Mouse (Mus musculus) adrenal gland (tissue): ENCODE data around the gene Olfr201.
"Not testable (repeated sequence)": the region's sequence is repeated elsewhere in the genome, so short reads cannot be mapped to it uniquely, and the experiment has no call there.

Source experiments
- intact Hi-C: fragments of 180-260 bp; cut with DNase I; formaldehyde crosslinking; loops from one replicate; pipeline ENCODE4 v1.15.1; 2025
- long read RNA-seq, 2 experiments: library from polyadenylated mRNA; unstranded; transcript quantifications; one replicate each; pipeline ENCODE4 v2.0.0; 2020; ENCODE audit warnings: borderline replicate concordance in 1 of 2; ENCODE audit not compliant: insufficient replicate concordance in 1 of 2

Gene Olfr201
- long read RNA-seq, experiment 1 = 0 reads
- long read RNA-seq, experiment 2 = 0 reads

DNA sequence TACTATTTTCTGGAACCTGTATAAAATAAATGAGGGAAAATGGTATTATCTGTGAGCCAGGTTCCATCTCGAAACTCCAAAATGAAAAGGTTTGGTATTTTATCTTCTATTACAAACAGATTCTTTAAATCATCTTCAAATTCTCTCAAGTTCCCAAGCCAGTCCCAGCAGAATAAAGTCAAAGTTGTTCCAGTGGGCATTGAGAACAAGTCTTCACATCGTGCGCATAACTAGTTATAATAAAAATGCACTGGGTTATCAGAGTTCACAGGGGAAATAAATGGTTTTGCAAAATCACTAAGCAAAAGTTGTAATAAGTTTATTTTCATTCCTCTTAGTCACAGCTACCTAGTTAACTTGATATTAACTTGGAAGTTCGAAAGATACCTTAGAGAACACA lies at the start of gene Olfr201:
Gene Olfr201 (minus strand): TSS at position 101 of the 400 bp plus-strand sequence.
- intact Hi-C loops = not testable (repeated sequence)

DNA sequence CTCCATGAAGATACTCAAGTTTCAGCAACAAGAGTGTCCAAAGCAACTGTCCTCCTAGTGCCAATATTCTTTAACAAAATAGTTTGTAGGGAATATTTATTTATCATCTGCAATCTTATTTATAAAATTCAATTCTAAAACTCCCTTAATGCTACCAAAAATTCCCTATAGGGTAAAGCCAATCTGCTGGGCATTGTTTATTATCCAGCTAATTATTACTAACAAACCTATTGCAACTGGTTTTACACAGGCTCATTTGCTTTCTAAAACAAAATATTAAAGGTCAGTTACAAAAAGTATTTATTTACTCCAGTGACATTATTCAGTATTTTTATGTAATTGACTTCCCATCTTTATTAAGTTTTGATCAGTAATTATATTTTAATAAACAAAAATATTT lies 45.7 kb upstream of the Olfr201 start, which contains the start of gene Olfr204:
Gene Olfr204 (minus strand): TSS at position 101 of the 400 bp plus-strand sequence.
- intact Hi-C loops = no loop called here

DNA sequence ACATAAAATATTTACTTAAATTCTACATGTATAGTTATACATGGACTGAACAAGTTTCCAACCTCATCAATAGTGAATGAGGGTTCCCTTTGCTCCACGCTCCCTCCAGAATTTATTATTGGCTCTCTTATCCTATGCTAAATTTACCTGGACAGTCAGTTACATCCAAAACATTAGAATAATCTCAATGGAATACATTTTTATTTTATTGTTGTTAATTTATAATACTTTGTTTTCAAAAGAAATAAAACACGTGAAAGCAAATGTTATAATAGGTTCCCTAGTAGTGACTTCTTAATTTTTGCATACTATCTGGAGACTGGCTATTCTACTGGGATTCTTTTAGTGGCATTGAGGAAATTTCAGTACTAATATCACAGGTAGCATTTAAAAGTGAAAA lies 26.1 kb upstream of the Olfr201 start, which contains the start of gene Olfr203:
Gene Olfr203 (plus strand): TSS at position 301 of the 400 bp plus-strand sequence.
- intact Hi-C loops = no loop called here

DNA sequence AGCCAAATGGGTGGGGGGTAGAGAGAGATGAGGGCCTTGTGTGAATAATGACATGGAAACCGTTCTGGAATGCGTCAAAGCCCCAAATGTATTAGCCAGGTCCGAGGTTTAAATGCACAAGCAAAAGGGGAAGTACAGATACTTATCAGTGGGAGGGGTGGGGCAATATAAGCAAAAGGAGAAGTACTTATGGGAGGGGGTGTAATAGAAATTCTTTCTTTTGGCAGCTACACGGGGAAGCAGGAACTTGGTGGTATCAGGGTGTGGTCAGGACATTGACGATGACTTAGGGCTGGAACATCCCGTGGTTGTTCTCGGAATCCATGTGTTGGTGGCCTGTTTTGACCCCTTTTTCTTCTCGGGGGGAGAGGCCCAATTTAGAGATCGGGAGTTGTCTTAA lies 15.1 kb upstream of the Olfr201 start:
- intact Hi-C loops = not testable (repeated sequence)

DNA sequence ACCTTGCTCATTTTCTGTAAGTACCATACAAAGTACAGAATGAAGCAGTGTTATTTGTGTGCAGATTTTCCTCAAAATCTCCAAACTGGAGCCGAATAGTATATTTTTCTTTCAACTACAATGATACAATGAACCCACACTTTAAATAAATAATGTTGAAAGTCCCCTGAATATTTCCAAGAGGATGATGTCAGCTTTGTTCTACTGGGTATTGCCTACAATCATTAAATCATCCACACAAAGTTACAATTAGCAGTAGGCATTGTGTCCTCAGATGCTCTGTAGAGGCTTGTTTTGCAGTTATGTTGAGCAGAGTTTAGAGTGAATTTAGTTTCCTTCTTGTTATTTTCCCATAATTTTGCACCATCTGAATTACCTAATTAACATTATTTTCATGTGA lies 14.3 kb upstream of the Olfr201 start, which contains the start of gene Olfr202:
Gene Olfr202 (minus strand): TSS at position 101 of the 400 bp plus-strand sequence.
- intact Hi-C loops = no loop called here

DNA sequence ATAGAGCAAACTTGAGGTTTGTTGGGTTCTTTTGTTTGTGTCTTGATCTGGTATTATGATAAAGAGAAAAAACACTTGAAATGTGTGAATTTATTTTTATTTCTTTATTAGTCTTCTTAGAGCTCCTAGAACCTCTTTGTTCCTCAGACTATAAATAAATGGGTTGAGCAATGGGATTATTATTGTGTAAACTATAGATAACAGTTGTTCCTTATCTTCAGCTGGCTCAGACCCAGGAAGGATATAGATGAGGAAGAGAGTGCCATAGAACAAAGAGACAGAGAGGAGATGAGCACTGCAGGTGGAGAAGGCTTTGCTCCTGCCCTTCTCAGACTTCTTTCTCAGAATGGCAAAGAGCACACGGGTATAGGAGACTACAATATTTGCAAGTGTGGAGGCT lies 11.0 kb upstream of the Olfr201 start:
- intact Hi-C loops = no loop called here

DNA sequence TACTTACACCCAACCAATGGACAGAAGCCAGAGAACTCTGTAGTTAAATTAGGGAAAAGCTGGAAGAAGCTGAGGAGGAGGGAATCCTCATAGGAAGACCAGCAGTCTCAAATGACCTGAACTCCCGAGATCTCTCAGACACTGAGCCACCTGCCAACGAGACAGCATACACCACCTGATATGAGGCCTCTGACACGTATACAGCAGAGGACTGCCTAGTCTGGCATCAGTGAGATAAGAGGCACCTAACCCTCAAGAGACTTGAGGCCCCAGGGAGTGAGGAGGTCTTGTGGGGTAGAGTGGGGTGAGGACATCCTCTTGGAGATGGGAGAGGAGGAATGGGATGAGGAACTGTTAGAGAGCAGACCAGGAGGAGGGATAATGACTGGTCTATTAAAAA lies 8.1 kb upstream of the Olfr201 start:
- intact Hi-C loops = no loop called here

DNA sequence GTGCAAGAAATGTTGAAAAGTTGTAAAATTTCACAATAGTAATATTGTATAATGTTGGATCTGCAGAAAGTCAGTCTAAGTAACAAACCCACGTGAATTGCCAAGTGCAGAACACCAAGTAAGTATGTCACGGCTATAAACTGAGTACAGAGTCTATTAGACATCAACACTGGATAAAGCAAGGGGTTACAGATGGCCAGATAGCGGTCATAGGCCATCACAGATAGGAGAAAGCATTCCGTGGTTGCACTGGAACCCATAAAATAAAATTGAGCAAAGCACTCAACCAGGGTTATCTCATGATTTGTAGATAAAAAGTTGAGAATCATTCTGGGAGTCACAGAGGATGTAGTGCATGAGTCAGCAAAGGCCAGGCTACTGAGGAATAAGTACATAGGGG lies 3.3 kb downstream of the Olfr201 start:
- intact Hi-C loops = not testable (repeated sequence)

DNA sequence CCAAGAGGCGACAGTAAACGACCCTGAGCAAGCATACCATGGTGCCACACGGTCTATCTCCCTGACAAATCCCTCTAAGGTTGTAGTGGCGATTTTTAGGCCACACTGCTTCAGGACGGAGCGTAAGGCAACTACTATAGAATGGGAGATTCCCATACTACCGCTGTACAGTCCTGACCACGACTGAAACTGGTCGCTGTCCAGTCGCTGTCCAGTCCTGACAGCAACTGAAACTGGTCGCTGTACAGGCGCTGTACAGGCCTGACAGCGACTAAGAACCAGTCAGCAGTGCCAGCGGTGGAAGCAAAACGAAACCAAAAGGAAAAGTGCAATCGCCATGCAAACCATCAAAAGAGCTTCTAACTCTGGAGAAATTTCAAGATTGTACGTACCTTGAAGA lies 22.7 kb downstream of the Olfr201 start:
- intact Hi-C loops = no loop called here

DNA sequence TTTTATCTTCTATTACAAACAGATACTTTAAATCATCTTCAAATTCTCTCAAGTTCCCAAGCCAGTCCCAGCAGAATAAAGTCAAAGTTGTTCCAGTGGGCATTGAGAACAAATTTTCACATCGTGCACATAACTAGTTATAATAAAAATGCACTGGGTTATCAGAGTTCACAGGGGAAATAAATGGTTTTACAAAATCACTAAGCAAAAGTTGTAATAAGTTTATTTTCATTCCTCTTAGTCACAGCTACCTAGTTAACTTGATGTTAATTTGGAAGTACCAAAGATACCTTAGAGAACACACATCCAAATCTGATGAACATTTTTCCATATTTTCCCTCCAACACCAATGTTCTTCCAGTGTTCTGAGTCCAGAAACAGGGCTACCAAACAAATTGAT lies 52.8 kb downstream of the Olfr201 start, which contains the start of gene Olfr199:
Gene Olfr199 (minus strand): TSS at position 101 of the 400 bp plus-strand sequence.
- intact Hi-C loops = not testable (repeated sequence)

DNA sequence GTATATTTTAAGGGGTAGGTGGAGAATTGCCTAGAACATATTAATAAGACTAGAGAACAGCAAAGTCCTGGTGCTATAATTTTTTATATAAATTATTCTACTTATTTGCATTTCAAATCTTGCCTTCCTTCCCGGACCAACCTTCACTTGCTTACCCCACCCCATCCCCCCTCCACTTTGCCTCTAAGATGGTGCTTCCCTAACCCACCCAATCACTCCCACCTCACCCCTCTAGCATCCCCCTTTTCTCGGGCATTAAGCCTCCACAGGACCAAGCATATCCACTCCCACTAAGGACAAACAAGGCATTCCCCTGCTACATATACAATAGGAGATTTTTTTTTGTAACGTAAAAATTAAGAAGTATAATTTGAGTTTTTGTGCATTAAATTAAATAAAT lies 54.6 kb downstream of the Olfr201 start:
- intact Hi-C loops = not testable (repeated sequence)
